Mouse (Mus musculus): ENCODE measurements around the gene Pard3b. TPM values are rescaled to one million over a fixed set of nuclear protein-coding genes. Genes with fewer than 3 reads are reported as not detected.

The Pard3b gene
- polyA plus RNA-seq, 1 experiment = 5.6 TPM

DNA sequence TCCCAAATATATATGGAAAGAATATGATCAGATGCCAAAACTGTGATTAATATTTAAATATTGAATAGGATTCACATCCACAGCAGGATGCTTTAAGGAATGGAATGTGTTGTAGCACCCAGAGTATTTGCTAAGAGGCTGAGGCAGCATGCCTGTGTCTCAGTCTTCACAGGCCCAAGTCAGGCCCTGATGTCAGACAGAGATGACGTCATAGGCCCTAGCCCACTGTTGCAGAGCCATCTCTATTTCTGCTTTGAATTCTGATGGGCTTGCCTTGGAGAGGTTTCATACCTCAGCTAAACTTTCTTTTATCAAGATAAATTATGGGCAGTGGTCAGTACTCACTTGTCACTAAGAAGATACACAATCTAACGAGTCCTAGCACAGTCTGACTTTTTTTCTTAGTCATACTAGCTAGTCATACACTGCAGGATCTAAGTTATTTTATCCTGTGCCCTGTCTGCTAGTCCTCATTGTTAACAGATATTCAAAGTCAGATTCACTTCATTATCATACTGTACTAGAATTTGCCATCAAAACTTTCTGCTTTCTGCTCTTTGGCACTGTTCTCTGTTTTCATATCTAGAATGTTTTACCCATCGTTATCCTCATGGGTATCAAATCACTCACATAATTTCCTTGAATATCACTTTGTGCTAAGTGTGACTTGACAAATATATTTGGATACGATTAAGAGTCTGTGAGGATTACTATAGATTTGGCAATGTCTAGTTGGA is 264.8 kb downstream of the Pard3b start:
- no peak for TF ChIP-seq GATA1 (IDR thresholded peaks at IDR 0.05; ENCODE audit: borderline replicate concordance, low read length)
- TF ChIP-seq FLI1 (IDR thresholded peaks at IDR 0.05; ENCODE audit: low read length) = no peak
- Histone ChIP-seq H3K4me1 (no peaks in the 10 kb centered on the region), H3K4me3 (replicated peaks) (no peak overlapping the region), H3K27me3 (replicated peaks) (no peaks in the 10 kb centered on the region), H3K36me3 (replicated peaks; ENCODE audit: low read length) (no peaks in the 10 kb centered on the region), H3K9me3 (peaks cover 3% of the 10 kb centered on the region; the same call in 1 of the 2 replicates)

DNA sequence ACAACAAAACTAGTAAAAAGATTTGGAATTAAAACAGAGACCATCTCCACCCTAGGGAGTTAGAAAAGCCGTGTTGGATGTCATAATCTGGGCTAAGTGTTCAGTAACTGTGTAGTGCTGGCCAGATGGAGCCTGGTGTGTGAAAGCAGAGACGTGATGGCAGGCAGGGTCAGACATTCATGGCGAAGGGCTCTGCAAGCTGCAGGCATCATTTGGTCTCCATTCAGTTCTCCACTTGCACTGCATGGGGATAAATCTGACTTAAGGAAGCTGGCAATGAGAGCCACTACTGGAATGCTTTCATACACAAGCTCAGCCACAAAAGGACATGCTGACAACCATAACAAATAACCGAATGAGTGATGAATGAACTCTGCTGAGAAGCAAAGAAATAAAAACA is 265.4 kb downstream of the Pard3b start:
- TF ChIP-seq GATA1 (IDR thresholded peaks at IDR 0.05; ENCODE audit: borderline replicate concordance, low read length) (no peak), FLI1 (IDR thresholded peaks at IDR 0.05; ENCODE audit: low read length) (no peak)
- no peaks in the 10 kb centered on the region for H3K27me3 ChIP-seq (replicated peaks)
- H3K4me1 ChIP-seq = no peaks in the 10 kb centered on the region
- H3K4me3 ChIP-seq (replicated peaks) = no peak overlapping the region
- peaks cover 3% of the 10 kb centered on the region; the same call in 1 of the 2 replicates for H3K9me3 ChIP-seq
- no peaks in the 10 kb centered on the region for H3K36me3 ChIP-seq (replicated peaks; ENCODE audit: low read length)

DNA sequence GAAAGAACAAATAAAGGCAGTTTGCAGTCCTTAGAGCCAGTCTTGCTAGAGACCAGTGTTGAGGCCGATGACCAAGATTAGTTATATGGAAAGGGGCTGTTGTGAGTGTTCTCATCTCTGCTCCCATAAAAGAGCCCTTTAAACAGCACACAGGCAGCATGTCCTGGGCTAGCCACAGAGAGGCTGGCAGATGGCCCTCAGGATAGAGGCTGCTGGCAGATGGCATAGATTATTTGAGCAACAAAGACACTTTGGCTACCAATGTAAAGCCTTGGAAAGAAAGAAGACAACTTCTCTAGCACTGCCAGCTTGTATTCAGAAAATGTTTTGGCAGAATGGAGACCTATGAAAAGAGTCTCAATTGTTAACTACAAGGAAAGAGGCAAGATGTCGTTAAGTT is 274.3 kb downstream of the Pard3b start:
- TF ChIP-seq FLI1 (IDR thresholded peaks at IDR 0.05; ENCODE audit: low read length) (no peak), GATA1 (IDR thresholded peaks at IDR 0.05; ENCODE audit: borderline replicate concordance, low read length) (no peak)
- no peak overlapping the region for H3K4me3 ChIP-seq (replicated peaks)
- no peaks in the 10 kb centered on the region for H3K27me3 ChIP-seq (replicated peaks)
- no peaks in the 10 kb centered on the region for H3K9me3 ChIP-seq
- no peaks in the 10 kb centered on the region for H3K36me3 ChIP-seq (replicated peaks; ENCODE audit: low read length)
- H3K4me1 ChIP-seq = no peaks in the 10 kb centered on the region

DNA sequence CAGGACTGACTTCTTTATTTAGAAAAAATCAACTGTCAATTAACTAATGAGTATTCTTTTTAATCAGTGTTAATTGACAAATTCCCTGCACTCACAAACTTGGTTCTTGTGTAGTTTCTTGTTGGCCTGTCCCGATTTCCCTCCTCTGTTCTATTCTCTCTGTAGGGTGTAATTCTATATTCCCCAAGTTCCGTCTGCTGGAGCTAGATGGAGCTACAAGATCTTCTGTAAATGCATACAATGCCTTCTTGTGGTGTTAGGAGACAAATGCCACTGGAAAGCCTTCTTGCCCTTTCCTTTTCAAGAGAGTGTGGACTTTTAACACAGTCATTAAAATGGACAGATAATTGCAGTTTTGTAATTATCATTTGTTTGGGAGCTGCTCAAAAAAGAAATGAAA is 286.3 kb downstream of the Pard3b start:
- H3K36me3 ChIP-seq (replicated peaks; ENCODE audit: low read length) = no peaks in the 10 kb centered on the region
- H3K4me1 ChIP-seq = peaks cover 3% of the 10 kb centered on the region
- TF ChIP-seq GATA1 (IDR thresholded peaks at IDR 0.05; ENCODE audit: borderline replicate concordance, low read length) (no peak), FLI1 (IDR thresholded peaks at IDR 0.05; ENCODE audit: low read length) (no peak)
- H3K4me3 ChIP-seq (replicated peaks) = no peak overlapping the region
- no peaks in the 10 kb centered on the region for H3K27me3 ChIP-seq (replicated peaks)
- H3K9me3 ChIP-seq = no peaks in the 10 kb centered on the region

DNA sequence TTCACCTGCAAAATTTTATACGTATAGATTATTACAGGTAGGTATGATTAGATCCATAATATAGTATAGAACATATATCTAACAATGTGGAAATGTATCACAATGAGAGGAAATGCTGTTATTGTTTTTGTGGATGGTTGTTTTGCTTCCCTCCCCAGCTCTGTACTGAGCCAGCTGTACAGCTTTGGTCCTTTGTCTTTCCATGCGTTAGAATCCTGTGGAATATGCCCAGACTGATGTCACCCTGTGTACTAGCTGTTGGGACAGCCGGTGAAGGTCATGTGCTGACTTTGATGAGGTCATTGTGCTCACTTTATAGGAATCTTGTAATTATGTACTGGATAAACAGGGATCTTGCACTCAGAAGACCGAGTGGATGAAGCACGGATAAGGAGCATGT is 286.9 kb downstream of the Pard3b start:
- Histone ChIP-seq H3K27me3 (replicated peaks) (no peaks in the 10 kb centered on the region), H3K36me3 (replicated peaks; ENCODE audit: low read length) (no peaks in the 10 kb centered on the region), H3K4me3 (replicated peaks) (no peak overlapping the region), H3K4me1 (peaks cover 3% of the 10 kb centered on the region), H3K9me3 (no peaks in the 10 kb centered on the region)
- TF ChIP-seq FLI1 (IDR thresholded peaks at IDR 0.05; ENCODE audit: low read length) (no peak), GATA1 (IDR thresholded peaks at IDR 0.05; ENCODE audit: borderline replicate concordance, low read length) (no peak)

DNA sequence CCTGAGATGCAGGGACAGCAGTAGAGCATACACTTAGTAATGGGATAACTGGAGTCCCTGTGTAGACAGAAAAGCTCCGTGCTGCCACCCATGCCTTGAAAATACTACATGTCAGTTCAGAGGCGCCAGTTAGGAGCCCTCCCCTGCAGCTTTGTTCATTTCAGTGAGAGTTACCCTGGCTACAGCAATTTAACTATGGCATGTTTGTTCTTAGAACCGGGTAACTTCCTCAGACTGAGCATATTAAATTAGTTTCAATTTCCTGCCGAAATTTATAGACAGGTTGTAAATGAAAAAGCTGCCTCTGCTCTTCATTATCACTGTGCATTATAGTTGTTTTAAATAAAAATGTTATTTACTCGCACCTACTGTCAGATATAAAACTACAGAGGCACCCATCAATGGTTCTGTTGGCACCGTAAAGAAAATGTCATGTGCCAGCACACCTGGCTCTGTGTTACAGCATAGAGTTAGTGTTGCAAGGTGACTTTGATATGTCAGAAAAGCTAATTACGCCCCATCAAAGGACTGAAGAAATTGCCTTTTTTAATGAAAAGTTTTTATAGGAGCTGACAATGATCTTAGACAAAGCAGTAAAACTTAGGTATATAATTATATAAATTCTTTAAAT is 289.6 kb downstream of the Pard3b start:
- no peaks in the 10 kb centered on the region for H3K27me3 ChIP-seq (replicated peaks)
- peaks cover 3% of the 10 kb centered on the region for H3K4me1 ChIP-seq
- no peak overlapping the region for H3K4me3 ChIP-seq (replicated peaks)
- H3K9me3 ChIP-seq = no peaks in the 10 kb centered on the region
- H3K36me3 ChIP-seq (replicated peaks; ENCODE audit: low read length) = no peaks in the 10 kb centered on the region
- TF ChIP-seq FLI1 (IDR thresholded peaks at IDR 0.05; ENCODE audit: low read length) (no peak), GATA1 (IDR thresholded peaks at IDR 0.05; ENCODE audit: borderline replicate concordance, low read length) (no peak)

DNA sequence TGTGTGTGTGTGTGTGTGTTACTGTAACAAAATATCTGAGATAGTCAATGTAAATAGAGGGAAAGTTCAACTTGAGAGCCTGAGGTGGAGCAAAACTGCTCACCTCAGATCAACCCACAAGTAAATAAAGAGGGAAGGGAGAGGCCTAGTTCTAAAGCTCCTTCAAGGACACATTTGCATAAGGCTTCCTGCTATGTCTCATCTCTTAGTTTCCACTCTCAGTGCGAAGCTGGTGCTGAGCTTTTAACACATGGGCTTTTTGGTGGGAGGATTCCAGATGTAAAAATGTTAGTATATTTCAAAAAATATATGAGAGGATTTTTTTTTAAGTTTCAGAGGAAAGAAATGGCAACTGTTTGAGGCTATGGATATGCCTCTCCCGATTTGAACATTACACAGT is 294.9 kb downstream of the Pard3b start:
- no peaks in the 10 kb centered on the region for H3K27me3 ChIP-seq (replicated peaks)
- TF ChIP-seq FLI1 (IDR thresholded peaks at IDR 0.05; ENCODE audit: low read length) (no peak), GATA1 (IDR thresholded peaks at IDR 0.05; ENCODE audit: borderline replicate concordance, low read length) (no peak)
- H3K4me3 ChIP-seq (replicated peaks) = no peak overlapping the region
- H3K9me3 ChIP-seq = no peaks in the 10 kb centered on the region
- H3K36me3 ChIP-seq (replicated peaks; ENCODE audit: low read length) = no peaks in the 10 kb centered on the region
- peaks cover 3% of the 10 kb centered on the region; the same call in 1 of the 2 replicates for H3K4me1 ChIP-seq

DNA sequence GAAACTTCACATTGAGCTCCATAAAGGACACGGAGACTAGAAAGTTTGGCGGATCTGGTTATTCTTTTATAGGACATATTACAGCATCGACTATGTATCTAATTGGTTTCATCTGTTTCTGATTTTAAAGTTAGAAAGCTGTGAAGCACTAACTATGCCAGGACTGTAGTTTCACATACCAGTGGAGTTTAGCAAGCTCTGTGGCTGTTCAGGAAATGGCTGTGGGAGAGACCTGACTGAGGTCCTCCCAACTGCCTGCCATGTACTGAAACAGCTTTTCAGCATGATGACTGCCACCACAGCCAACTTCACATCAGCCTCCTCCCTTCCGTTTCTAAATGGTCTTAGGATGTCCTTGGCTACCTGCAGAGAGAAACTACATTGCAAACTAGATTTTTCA is 296.1 kb downstream of the Pard3b start:
- peaks cover 6% of the 10 kb centered on the region; the same call in 1 of the 2 replicates for H3K4me1 ChIP-seq
- TF ChIP-seq FLI1 (IDR thresholded peaks at IDR 0.05; ENCODE audit: low read length) (no peak), GATA1 (IDR thresholded peaks at IDR 0.05; ENCODE audit: borderline replicate concordance, low read length) (no peak)
- no peaks in the 10 kb centered on the region for H3K9me3 ChIP-seq
- H3K27me3 ChIP-seq (replicated peaks) = no peaks in the 10 kb centered on the region
- H3K36me3 ChIP-seq (replicated peaks; ENCODE audit: low read length) = no peaks in the 10 kb centered on the region
- no peak overlapping the region for H3K4me3 ChIP-seq (replicated peaks)

DNA sequence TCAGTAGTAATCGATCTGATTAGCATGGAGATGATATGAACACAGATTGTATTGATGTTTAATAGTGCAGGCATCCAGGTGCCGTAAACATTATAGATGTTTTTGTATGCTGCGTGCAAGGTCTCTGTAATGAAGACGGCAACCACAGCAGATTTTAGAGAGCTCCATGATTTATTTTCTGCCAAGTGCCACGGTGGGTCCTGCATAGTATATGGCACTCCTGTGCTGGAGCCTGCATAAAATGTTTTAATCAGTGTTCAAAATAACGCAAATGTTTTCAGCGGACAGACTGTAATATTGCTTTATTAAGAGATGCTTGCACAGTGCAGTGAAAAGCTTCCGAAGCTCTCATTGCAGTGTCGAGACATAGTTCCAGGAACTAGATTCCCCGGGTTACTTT is 301.3 kb downstream of the Pard3b start:
- peaks cover 4% of the 10 kb centered on the region; the same call in 1 of the 2 replicates for H3K4me1 ChIP-seq
- peaks cover 9% of the 10 kb centered on the region; the same call in 1 of the 2 replicates for H3K9me3 ChIP-seq
- H3K36me3 ChIP-seq (replicated peaks; ENCODE audit: low read length) = no peaks in the 10 kb centered on the region
- no peak overlapping the region for H3K4me3 ChIP-seq (replicated peaks)
- no peak for TF ChIP-seq FLI1 (IDR thresholded peaks at IDR 0.05; ENCODE audit: low read length)
- no peak for TF ChIP-seq GATA1 (IDR thresholded peaks at IDR 0.05; ENCODE audit: borderline replicate concordance, low read length)
- no peaks in the 10 kb centered on the region for H3K27me3 ChIP-seq (replicated peaks)

DNA sequence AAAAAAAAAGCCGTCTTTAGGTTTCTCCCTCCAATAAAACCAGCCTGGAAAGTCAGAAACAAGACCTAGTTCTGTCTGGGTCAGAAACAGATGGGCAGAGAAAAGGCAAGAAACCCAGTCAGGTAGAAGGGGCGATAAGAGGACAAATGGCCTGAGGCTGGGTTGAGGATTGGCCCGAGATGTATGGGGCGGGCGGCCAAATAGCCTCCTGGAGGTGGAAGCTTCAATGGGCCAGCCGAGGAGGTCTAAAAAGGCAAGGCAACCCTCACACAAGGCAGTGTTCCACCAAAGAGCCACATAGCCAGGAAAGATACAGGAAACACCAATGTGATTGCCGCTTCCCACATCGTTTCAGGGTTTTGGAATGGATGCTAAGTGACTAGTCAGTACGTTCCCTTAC is 322.9 kb downstream of the Pard3b start:
- H3K4me1 ChIP-seq = no peaks in the 10 kb centered on the region
- TF ChIP-seq GATA1 (IDR thresholded peaks at IDR 0.05; ENCODE audit: borderline replicate concordance, low read length) = no peak
- TF ChIP-seq FLI1 (IDR thresholded peaks at IDR 0.05; ENCODE audit: low read length) = no peak
- no peak overlapping the region for H3K4me3 ChIP-seq (replicated peaks)
- H3K9me3 ChIP-seq = peaks cover 8% of the 10 kb centered on the region; the same call in 1 of the 2 replicates
- no peaks in the 10 kb centered on the region for H3K27me3 ChIP-seq (replicated peaks)
- no peaks in the 10 kb centered on the region for H3K36me3 ChIP-seq (replicated peaks; ENCODE audit: low read length)

Measured in megakaryocyte, embryonic 14.5 days (primary cell).